Mouse (Mus musculus): ENCODE measurements at regions not wholly inside any gene's neighbourhood (a gene's known extent, or its start where the extent isn't known, plus 50 kb on each side); places are given as distances from the start of the nearest gene placed in this dataset.

GRCm38 (mm10) chr2:61965916-61966315 lies 80.3 kb upstream of the Slc4a10 start:
- TF ChIP-seq EP300 (IDR thresholded peaks at IDR 0.05; ENCODE audit: low read depth): no peak
- no peak for TF ChIP-seq CTCF (IDR thresholded peaks at IDR 0.05; ENCODE audit: low read depth)
